Mouse (Mus musculus): Measurements from ENCODE around the gene Dydc1.

DNA sequence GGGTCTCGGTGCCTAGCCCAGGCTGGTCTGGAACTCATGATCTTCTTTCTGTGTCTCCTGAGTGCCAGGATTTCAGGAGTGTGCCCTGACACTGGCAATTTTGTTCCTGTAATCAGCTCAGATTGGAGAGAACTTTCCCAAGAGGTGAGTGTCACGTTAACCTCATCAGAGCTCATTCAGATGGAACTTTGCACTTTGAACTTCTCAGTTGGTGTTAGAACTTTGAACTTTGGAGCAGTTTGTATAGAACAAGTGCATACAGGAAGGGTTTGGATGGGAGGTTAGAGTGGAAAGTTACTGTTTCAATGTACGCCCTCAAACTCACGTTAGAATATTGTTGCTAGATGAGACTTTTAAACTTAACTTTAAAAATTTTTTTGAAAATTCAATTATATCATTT lies 43.4 kb upstream of the Dydc1 start:
- TF ChIP-seq CTCF (IDR thresholded peaks at IDR 0.05; ENCODE audit: extremely low read depth, insufficient read depth, low read length) (no peak), POLR2A (IDR thresholded peaks at IDR 0.05; ENCODE audit: extremely low read depth, insufficient read depth, low read length) (no peak)
